Mouse (Mus musculus): Measurements from ENCODE around the gene Hectd4.

DNA sequence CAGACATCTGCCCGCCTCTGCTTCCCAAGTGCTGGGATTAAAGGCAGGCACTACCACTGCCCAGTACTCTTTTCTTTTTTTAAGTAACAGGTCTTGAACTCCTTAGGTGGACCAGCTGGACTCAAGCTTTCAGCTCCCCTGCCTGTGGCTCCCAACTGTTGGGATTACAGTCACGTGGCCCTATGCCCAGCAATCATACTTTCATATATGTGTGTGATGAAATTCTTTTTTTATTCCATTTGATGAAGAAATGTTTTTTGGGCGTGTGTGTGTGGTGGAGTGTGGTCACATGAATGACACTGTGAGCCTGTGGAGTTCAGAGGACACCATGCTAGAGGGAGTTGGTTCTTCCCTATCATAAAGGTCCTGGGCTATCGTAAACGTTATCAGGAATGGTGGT, 179.5 kb downstream of the Hectd4 start:
- TF ChIP-seq CTCF (IDR thresholded peaks at IDR 0.05; ENCODE audit: low read depth) (no peak), EP300 (IDR thresholded peaks at IDR 0.05; ENCODE audit: low read depth) (no peak)

Measured in liver, postnatal 0 days (tissue).